Mouse (Mus musculus) MEL (cell line): ENCODE measurements around the gene Zbtb8os. TPM values are rescaled to one million over a fixed set of nuclear protein-coding genes. Genes with fewer than 3 reads are reported as not detected.

Experiments used
- DNase-seq: peaks from one replicate; pipeline ENCODE4 v3.0.0; 2011; ENCODE audit warnings: low read depth, low spot score
- H3K27ac ChIP-seq: 2 replicates; pipeline ENCODE4 v1.5.1; 2012; ENCODE audit warnings: low read depth, mild to moderate bottlenecking, control low read depth, low read length, moderate library complexity; ENCODE audit not compliant: control insufficient read depth
- H3K27me3 ChIP-seq, 2 experiments: fragments of 150-350 bp in 1 of 2; sonication (generic) in 1 of 2; 2 replicates each; pipeline ENCODE4 v1.6.1; 2012; ENCODE audit warnings: low read length in 2 of 2, mild to moderate bottlenecking in 2 of 2, improper control_type of control experiment in 1 of 2, moderate library complexity in 1 of 2; ENCODE audit not compliant: insufficient read depth in 2 of 2, control insufficient read depth in 1 of 2
- H3K36me3 ChIP-seq, 2 experiments: 2 replicates each; pipeline ENCODE4 v1.6.1; 2012 to 2014; ENCODE audit warnings: low read length in 2 of 2, improper control_type of control experiment in 1 of 2, inconsistent platforms in 1 of 2, mild to moderate bottlenecking in 1 of 2; ENCODE audit not compliant: insufficient read depth in 2 of 2, control insufficient read depth in 1 of 2
- H3K4me1 ChIP-seq, 2 experiments: fragments of 150-350 bp in 1 of 2; sonication (generic) in 1 of 2; 2 replicates each; pipeline ENCODE4 v1.6.1; 2012; ENCODE audit warnings: low read length in 2 of 2, improper control_type of control experiment in 1 of 2, mild to moderate bottlenecking in 1 of 2; ENCODE audit not compliant: insufficient read depth in 2 of 2, control insufficient read depth in 1 of 2
- H3K4me3 ChIP-seq, 2 experiments: fragments of 150-350 bp in 1 of 2; sonication (generic) in 1 of 2; 2 replicates each; pipeline ENCODE4 v1.5.1; 2012; ENCODE audit warnings: low read depth in 2 of 2, low read length in 2 of 2, mild to moderate bottlenecking in 2 of 2, moderate library complexity in 2 of 2, control low read depth in 1 of 2, improper control_type of control experiment in 1 of 2; ENCODE audit not compliant: control insufficient read depth in 1 of 2, insufficient read depth in 1 of 2
- H3K79me2 ChIP-seq: 2 replicates; pipeline ENCODE4 v1.6.1; 2012; ENCODE audit warnings: mild to moderate bottlenecking, low read length, moderate library complexity; ENCODE audit not compliant: control insufficient read depth, poor library complexity, insufficient read depth
- H3K9ac ChIP-seq: 2 replicates; pipeline ENCODE4 v1.6.1; 2012; ENCODE audit warnings: low read depth, mild to moderate bottlenecking, control low read depth, low read length, moderate library complexity; ENCODE audit not compliant: control insufficient read depth, poor library complexity, severe bottlenecking
- H3K9me3 ChIP-seq: fragments of 150-350 bp; sonication (generic); replicated peaks from 2 replicates; pipeline ENCODE4 v1.6.1; 2012; ENCODE audit warnings: mild to moderate bottlenecking, low read length, improper control_type of control experiment, moderate library complexity; ENCODE audit not compliant: insufficient read depth
- ELF1 ChIP-seq: IDR thresholded peaks from 2 replicates; pipeline ENCODE4 v1.6.1; 2014; ENCODE audit warnings: low read depth, mild to moderate bottlenecking, inconsistent platforms, low read length, improper control_type of control experiment, moderate library complexity
- EP300 ChIP-seq, 2 experiments: IDR thresholded peaks; 2 replicates each; pipeline ENCODE4 v1.6.1; 2011; ENCODE audit warnings: improper control_type of control experiment in 2 of 2, low read length in 2 of 2, low read depth in 1 of 2, mild to moderate bottlenecking in 1 of 2
- ETS1 ChIP-seq: IDR thresholded peaks from 2 replicates; pipeline ENCODE4 v1.6.1; 2012; ENCODE audit warnings: low read depth, mild to moderate bottlenecking, inconsistent platforms, low read length, improper control_type of control experiment, moderate library complexity
- GABPA ChIP-seq: IDR thresholded peaks from 2 replicates; pipeline ENCODE4 v1.6.1; 2012; ENCODE audit warnings: low read depth, mild to moderate bottlenecking, inconsistent platforms, low read length, improper control_type of control experiment, moderate library complexity
- KAT2A ChIP-seq: conservative IDR thresholded peaks from 2 replicates; pipeline ENCODE4 v1.6.1; 2012; ENCODE audit warnings: low read depth, low read length, improper control_type of control experiment, inconsistent platforms
- MAZ ChIP-seq: IDR thresholded peaks from 2 replicates; pipeline ENCODE4 v1.6.1; 2012; ENCODE audit warnings: low read depth, mild to moderate bottlenecking, inconsistent platforms, low read length, improper control_type of control experiment
- MYC ChIP-seq: IDR thresholded peaks from 2 replicates; pipeline ENCODE4 v1.6.1; 2011; ENCODE audit warnings: low read depth, mild to moderate bottlenecking, low read length, improper control_type of control experiment, moderate library complexity
- RCOR1 ChIP-seq: IDR thresholded peaks from 2 replicates; pipeline ENCODE4 v1.6.1; 2012; ENCODE audit warnings: low read depth, mild to moderate bottlenecking, inconsistent platforms, low read length, improper control_type of control experiment
- TBP ChIP-seq: IDR thresholded peaks from 2 replicates; pipeline ENCODE4 v1.8.0; 2011; ENCODE audit warnings: low read depth, low read length, improper control_type of control experiment
- USF1 ChIP-seq: IDR thresholded peaks from 2 replicates; pipeline ENCODE4 v1.6.1; 2014; ENCODE audit warnings: low read depth, mild to moderate bottlenecking, inconsistent platforms, low read length, improper control_type of control experiment, moderate library complexity
- ZKSCAN1 ChIP-seq: IDR thresholded peaks from 2 replicates; pipeline ENCODE4 v1.6.1; 2012; ENCODE audit warnings: low read depth, mild to moderate bottlenecking, inconsistent platforms, low read length, improper control_type of control experiment, moderate library complexity
- ZMIZ1 ChIP-seq: IDR thresholded peaks from 2 replicates; pipeline ENCODE4 v1.6.1; 2012; ENCODE audit warnings: low read depth, mild to moderate bottlenecking, inconsistent platforms, low read length, improper control_type of control experiment, moderate library complexity
- polyA plus RNA-seq, 2 experiments: library from polyadenylated mRNA; stranded (reverse) in 1 of 2; unstranded in 1 of 2; fragments of >175 nt in 1 of 2; fragments of >200 nt in 1 of 2; gene quantifications; 2 replicates each; pipeline versions ENCODE4 v1.2.1 to v1.2.4; 2012; ENCODE audit warnings: low replicate concordance in 2 of 2, low read depth in 1 of 2; ENCODE audit not compliant: insufficient read length in 2 of 2, insufficient read depth in 1 of 2, missing spikeins in 1 of 2
- total RNA-seq: library from RNA; depleted of rRNA; stranded (reverse); fragments of 300-350 nt; gene quantifications from 2 replicates; pipeline ENCODE4 v1.2.3, GENCODE M21; 2012

The Zbtb8os gene
- total and polyA plus RNA-seq, 3 experiments, result 16.7 to 22.6 TPM; not detected in 1

DNA sequence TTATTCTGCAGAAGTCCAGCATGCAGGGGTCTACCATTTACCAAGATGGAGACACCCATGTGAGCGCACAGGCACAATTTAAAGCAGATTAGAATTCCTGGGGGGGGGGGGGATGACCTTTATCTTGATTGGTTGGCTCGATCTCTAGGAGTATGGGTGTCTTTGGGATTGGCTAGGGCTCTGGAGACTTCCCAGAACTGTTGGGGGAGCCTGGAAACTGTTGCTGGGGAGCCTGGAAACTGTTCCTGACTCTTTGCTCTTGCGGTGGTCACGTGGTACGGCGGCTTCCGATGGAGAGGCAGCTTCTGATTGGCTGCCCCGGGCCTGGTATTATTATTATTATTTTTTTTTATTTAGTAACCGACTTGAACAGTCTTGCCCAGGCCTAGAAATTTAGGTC is 46.5 kb downstream of the Zbtb8os start:
- H3K79me2 ChIP-seq, result no peaks in the 10 kb centered on the region; the same call in 1 of the 2 replicates
- peak; percentile 32; the same call in 1 of the 2 replicates for TF ChIP-seq USF1
- TF ChIP-seq RCOR1, result no peak
- H3K4me3 ChIP-seq, result no peak overlapping the region
- H3K36me3 ChIP-seq, result peaks cover 0 to 9% of the 10 kb centered on the region in 2 experiments; a peak in 2 of 4 replicates
- peaks cover 0 to 2% of the 10 kb centered on the region in 2 experiments; a peak in 1 of 4 replicates for H3K27me3 ChIP-seq
- no peak overlapping the region for H3K27ac ChIP-seq
- H3K9ac ChIP-seq, result no peak overlapping the region
- H3K4me1 ChIP-seq, result peaks cover 2 to 24% of the 10 kb centered on the region in 2 experiments; a peak in 3 of 4 replicates
- no peaks in the 10 kb centered on the region for H3K9me3 ChIP-seq
- DNase-seq, result no peak

DNA sequence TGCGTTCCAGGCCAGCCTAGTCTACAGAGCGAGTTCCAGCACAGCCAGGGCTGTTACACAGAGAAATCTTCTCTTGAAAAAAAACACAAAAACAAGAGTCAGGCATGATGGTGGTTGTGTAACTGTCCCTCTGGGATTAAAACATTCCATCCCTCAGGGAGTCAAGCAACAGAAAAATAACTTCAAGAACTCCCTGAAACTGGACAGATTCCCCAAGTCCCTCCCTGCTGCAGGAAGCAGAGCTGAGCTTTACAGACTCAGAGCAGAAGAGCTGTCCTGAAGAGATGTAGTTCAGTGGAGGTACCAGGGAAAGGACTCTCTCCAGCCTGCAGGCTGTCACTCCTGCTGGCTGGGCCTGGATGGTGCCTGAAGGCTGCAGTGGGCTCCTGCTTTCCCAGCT is 47.0 kb downstream of the Zbtb8os start:
- no peak overlapping the region for H3K27ac ChIP-seq

DNA sequence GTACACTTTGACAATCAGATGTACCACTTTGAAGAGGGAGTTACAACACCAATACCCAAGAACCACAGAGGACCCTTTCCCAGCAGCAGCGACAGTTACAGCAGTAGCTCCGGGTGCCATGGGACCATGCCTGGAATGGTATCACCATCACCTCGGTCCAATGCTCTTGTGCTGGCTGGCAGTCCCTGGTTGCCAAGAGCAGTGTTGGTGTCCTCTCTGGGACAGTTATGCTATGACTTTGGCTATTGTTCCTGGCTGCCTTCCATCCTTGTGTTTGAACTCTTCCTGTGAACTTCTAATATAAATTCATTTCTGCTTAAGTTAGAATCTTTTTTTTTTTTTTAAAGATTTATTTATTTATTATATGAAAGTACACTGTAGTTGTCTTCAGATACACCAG is 48.1 kb downstream of the Zbtb8os start:
- peak; percentile 51 for DNase-seq
- no peaks in the 10 kb centered on the region for H3K9me3 ChIP-seq
- H3K9ac ChIP-seq, result no peak overlapping the region
- H3K79me2 ChIP-seq, result no peaks in the 10 kb centered on the region
- H3K27me3 ChIP-seq, result no peaks in the 10 kb centered on the region
- peaks cover 0 to 10% of the 10 kb centered on the region in 2 experiments; a peak in 2 of 4 replicates for H3K36me3 ChIP-seq
- H3K4me3 ChIP-seq, result no peak overlapping the region
- peaks cover 2 to 25% of the 10 kb centered on the region in 2 experiments; a peak in 3 of 4 replicates for H3K4me1 ChIP-seq
- no peak overlapping the region for H3K27ac ChIP-seq
- no peak for TF ChIP-seq GABPA
- TF ChIP-seq MYC, result no peak

More for the DNA sequence above, 47.0 kb downstream of the Zbtb8os start:
- Histone ChIP-seq H3K4me1 (peaks cover 2 to 25% of the 10 kb centered on the region in 2 experiments; a peak in 3 of 4 replicates), H3K9me3 (no peaks in the 10 kb centered on the region), H3K4me3 (no peak overlapping the region), H3K27me3 (no peaks in the 10 kb centered on the region; a peak in 1 of 4 replicates), H3K9ac (no peak overlapping the region), H3K36me3 (peaks cover 0 to 10% of the 10 kb centered on the region in 2 experiments; a peak in 2 of 4 replicates), H3K79me2 (no peaks in the 10 kb centered on the region; the same call in 1 of the 2 replicates)
- no peak for TF ChIP-seq KAT2A
- TF ChIP-seq TBP, result no peak
- no peak for TF ChIP-seq MYC
- no peak for TF ChIP-seq ZKSCAN1
- TF ChIP-seq ETS1, result no peak
- TF ChIP-seq ZMIZ1, result no peak
- TF ChIP-seq ELF1, result no peak
- no peak for TF ChIP-seq EP300 (IDR thresholded peaks at IDR 0.05; ENCODE audit: low read depth in 1 of 2, low read length in 2 of 2)
- TF ChIP-seq MAZ, result no peak
- DNase-seq, result no peak
